Mouse (Mus musculus): Measurements from ENCODE around the gene Zbtb42. TPM values are rescaled to one million over a fixed set of nuclear protein-coding genes. Genes with fewer than 3 reads are reported as not detected.

Zbtb42 gene
- total RNA-seq, 1 experiment = 1.8 TPM

GRCm38 (mm10) chr12:112723028-112723330, 44.4 kb downstream of the Zbtb42 start:
- no peak for TF ChIP-seq ZNF384 (IDR thresholded peaks at IDR 0.05; ENCODE audit: low read depth, low read length)
- TF ChIP-seq MAFK (IDR thresholded peaks at IDR 0.05; ENCODE audit: insufficient read depth, low read depth, low read length) = no peak
- TF ChIP-seq CHD2 (IDR thresholded peaks at IDR 0.05; ENCODE audit: low read depth, low read length) = no peak
- TF ChIP-seq ZC3H11A (IDR thresholded peaks at IDR 0.05; ENCODE audit: borderline replicate concordance, low read depth, low read length) = no peak
- TF ChIP-seq HCFC1 (IDR thresholded peaks at IDR 0.05; ENCODE audit: borderline replicate concordance, insufficient read depth, low read length) = no peak
- Histone ChIP-seq H3K9me3 (ENCODE audit: control insufficient read depth, insufficient read depth, low read depth, low read length) (no peaks in the 10 kb centered on the region), H3K36me3 (ENCODE audit: control insufficient read depth, insufficient read depth, low read length, poor library complexity, severe bottlenecking) (peaks cover 16% of the 10 kb centered on the region; the same call in 1 of the 2 replicates), H3K27ac (ENCODE audit: insufficient read depth, low read depth, low read length, poor library complexity, severe bottlenecking) (no peak overlapping the region), H3K9ac (ENCODE audit: insufficient read depth, low read depth, low read length, poor library complexity, severe bottlenecking) (peak overlapping the region; percentile 79), H3K4me1 (ENCODE audit: control insufficient read depth in 2 of 2, insufficient read depth in 2 of 2, low read length in 2 of 2, poor library complexity in 1 of 2) (peaks cover 0 to 10% of the 10 kb centered on the region in 2 experiments; a peak in 1 of 4 replicates), H3K4me3 (ENCODE audit: insufficient read depth in 1 of 2, low read depth in 1 of 2, low read length in 2 of 2, poor library complexity in 1 of 2, severe bottlenecking in 1 of 2) (peak overlapping the region; percentile 74 to 94)
- in situ Hi-C loops (cut with MboI; ENCODE audit: low sequenced_read_pairs in 2 of 2, unreplicated experiment in 2 of 2) = no loop called here
- DNase-seq (ENCODE audit: low read depth, low spot score) = no peak

GRCm38 (mm10) chr12:112723445-112723844, 44.8 kb downstream of the Zbtb42 start:
- no peak for TF ChIP-seq ZNF384 (IDR thresholded peaks at IDR 0.05; ENCODE audit: low read depth, low read length)
- TF ChIP-seq HCFC1 (IDR thresholded peaks at IDR 0.05; ENCODE audit: borderline replicate concordance, insufficient read depth, low read length) = no peak
- TF ChIP-seq ZC3H11A (IDR thresholded peaks at IDR 0.05; ENCODE audit: borderline replicate concordance, low read depth, low read length) = no peak
- no peak for TF ChIP-seq MAFK (IDR thresholded peaks at IDR 0.05; ENCODE audit: insufficient read depth, low read depth, low read length)
- no peak for TF ChIP-seq CHD2 (IDR thresholded peaks at IDR 0.05; ENCODE audit: low read depth, low read length)
- no peak for DNase-seq (ENCODE audit: low read depth, low spot score)
- no peak overlapping the region for H3K4me3 ChIP-seq (ENCODE audit: insufficient read depth in 1 of 2, low read depth in 1 of 2, low read length in 2 of 2, poor library complexity in 1 of 2, severe bottlenecking in 1 of 2)
- no peaks in the 10 kb centered on the region for H3K9me3 ChIP-seq (ENCODE audit: control insufficient read depth, insufficient read depth, low read depth, low read length)
- H3K9ac ChIP-seq (ENCODE audit: insufficient read depth, low read depth, low read length, poor library complexity, severe bottlenecking) = no peak overlapping the region
- in situ Hi-C loops (cut with MboI; ENCODE audit: low sequenced_read_pairs in 2 of 2, unreplicated experiment in 2 of 2) = no loop called here
- peaks cover 16% of the 10 kb centered on the region; the same call in 1 of the 2 replicates for H3K36me3 ChIP-seq (ENCODE audit: control insufficient read depth, insufficient read depth, low read length, poor library complexity, severe bottlenecking)
- no peak overlapping the region for H3K27ac ChIP-seq (ENCODE audit: insufficient read depth, low read depth, low read length, poor library complexity, severe bottlenecking)
- H3K4me1 ChIP-seq (ENCODE audit: control insufficient read depth in 2 of 2, insufficient read depth in 2 of 2, low read length in 2 of 2, poor library complexity in 1 of 2) = peaks cover 0 to 10% of the 10 kb centered on the region in 2 experiments; a peak in 1 of 4 replicates

GRCm38 (mm10) chr12:112724077-112724805, 45.6 kb downstream of the Zbtb42 start:
- TF ChIP-seq ZC3H11A (IDR thresholded peaks at IDR 0.05; ENCODE audit: borderline replicate concordance, low read depth, low read length) = no peak
- TF ChIP-seq CHD2 (IDR thresholded peaks at IDR 0.05; ENCODE audit: low read depth, low read length) = no peak
- no peak for TF ChIP-seq MAFK (IDR thresholded peaks at IDR 0.05; ENCODE audit: insufficient read depth, low read depth, low read length)
- no peak for TF ChIP-seq HCFC1 (IDR thresholded peaks at IDR 0.05; ENCODE audit: borderline replicate concordance, insufficient read depth, low read length)
- no peak for TF ChIP-seq ZNF384 (IDR thresholded peaks at IDR 0.05; ENCODE audit: low read depth, low read length)
- H3K4me3 ChIP-seq (ENCODE audit: insufficient read depth in 1 of 2, low read depth in 1 of 2, low read length in 2 of 2, poor library complexity in 1 of 2, severe bottlenecking in 1 of 2) = no peak overlapping the region
- no peak overlapping the region for H3K9ac ChIP-seq (ENCODE audit: insufficient read depth, low read depth, low read length, poor library complexity, severe bottlenecking)
- in situ Hi-C loops (cut with MboI; ENCODE audit: low sequenced_read_pairs in 2 of 2, unreplicated experiment in 2 of 2) = no loop called here
- H3K9me3 ChIP-seq (ENCODE audit: control insufficient read depth, insufficient read depth, low read depth, low read length) = no peaks in the 10 kb centered on the region
- peaks cover 0 to 10% of the 10 kb centered on the region in 2 experiments; a peak in 1 of 4 replicates for H3K4me1 ChIP-seq (ENCODE audit: control insufficient read depth in 2 of 2, insufficient read depth in 2 of 2, low read length in 2 of 2, poor library complexity in 1 of 2)
- peak; percentile 80 for DNase-seq (ENCODE audit: low read depth, low spot score)
- no peak overlapping the region for H3K27ac ChIP-seq (ENCODE audit: insufficient read depth, low read depth, low read length, poor library complexity, severe bottlenecking)
- peaks cover 16% of the 10 kb centered on the region; the same call in 1 of the 2 replicates for H3K36me3 ChIP-seq (ENCODE audit: control insufficient read depth, insufficient read depth, low read length, poor library complexity, severe bottlenecking)

GRCm38 (mm10) chr12:112727801-112728200, 49.2 kb downstream of the Zbtb42 start:
- TF ChIP-seq ZC3H11A (IDR thresholded peaks at IDR 0.05; ENCODE audit: borderline replicate concordance, low read depth, low read length) = no peak
- no peak for TF ChIP-seq CHD2 (IDR thresholded peaks at IDR 0.05; ENCODE audit: low read depth, low read length)
- no peak for TF ChIP-seq ZNF384 (IDR thresholded peaks at IDR 0.05; ENCODE audit: low read depth, low read length)
- TF ChIP-seq MAFK (IDR thresholded peaks at IDR 0.05; ENCODE audit: insufficient read depth, low read depth, low read length) = no peak
- no peak for TF ChIP-seq HCFC1 (IDR thresholded peaks at IDR 0.05; ENCODE audit: borderline replicate concordance, insufficient read depth, low read length)
- no peak overlapping the region for H3K27ac ChIP-seq (ENCODE audit: insufficient read depth, low read depth, low read length, poor library complexity, severe bottlenecking)
- no peak overlapping the region for H3K4me3 ChIP-seq (ENCODE audit: insufficient read depth in 1 of 2, low read depth in 1 of 2, low read length in 2 of 2, poor library complexity in 1 of 2, severe bottlenecking in 1 of 2)
- H3K9ac ChIP-seq (ENCODE audit: insufficient read depth, low read depth, low read length, poor library complexity, severe bottlenecking) = no peak overlapping the region
- DNase-seq (ENCODE audit: low read depth, low spot score) = no peak
- no peaks in the 10 kb centered on the region for H3K9me3 ChIP-seq (ENCODE audit: control insufficient read depth, insufficient read depth, low read depth, low read length)
- peaks cover 0 to 7% of the 10 kb centered on the region in 2 experiments; a peak in 1 of 4 replicates for H3K4me1 ChIP-seq (ENCODE audit: control insufficient read depth in 2 of 2, insufficient read depth in 2 of 2, low read length in 2 of 2, poor library complexity in 1 of 2)
- peaks cover 36% of the 10 kb centered on the region; the same call in 1 of the 2 replicates for H3K36me3 ChIP-seq (ENCODE audit: control insufficient read depth, insufficient read depth, low read length, poor library complexity, severe bottlenecking)
- in situ Hi-C loops (cut with MboI; ENCODE audit: low sequenced_read_pairs in 2 of 2, unreplicated experiment in 2 of 2) = no loop called here

Measured in ES-E14 (cell line).